Comparison of ENCODE assay signal across 8 mouse cellular contexts in genomic region chr3:96593790-96594560, GRCm38 (mm10). TPM values are rescaled to one million over a fixed set of nuclear protein-coding genes. Genes with fewer than 3 reads are reported as not detected.
DNase-seq lines count a peak whose midpoint lies in the region; ATAC-seq and TF ChIP-seq lines count a peak whose summit lies in the region.

Polr3gl (minus strand) TSS chr3:96594181.

- H3K4me3 ChIP-seq in ES-E14 (ENCODE audit: insufficient read depth in 1 of 2, low read depth in 1 of 2, low read length in 2 of 2, poor library complexity in 1 of 2, severe bottlenecking in 1 of 2), result peak within 1 kb of the TSS; percentile 84 to 96
- peak within 1 kb of the TSS; percentile 64 for H3K4me3 ChIP-seq in forebrain, embryonic 16.5 days (replicated peaks; ENCODE audit: low read length)
- H3K4me3 ChIP-seq in lung, embryonic 15.5 days, result peak within 1 kb of the TSS; percentile 70

- peak; percentile 88 for ATAC-seq in forebrain, embryonic 16.5 days
- ATAC-seq in lung, embryonic 15.5 days (ENCODE audit: borderline replicate concordance, extremely low read depth, low FRiP score, low TSS enrichment), result peak; percentile 89

- WGBS in forebrain, embryonic 16.5 days, result under 1% methylated on average over 38 of the region's 38 CpGs
- WGBS in lung, embryonic 15.5 days, result under 1% methylated on average over 38 of the region's 38 CpGs

- H3K4me1 ChIP-seq in ES-E14 (ENCODE audit: control insufficient read depth in 2 of 2, insufficient read depth in 2 of 2, low read length in 2 of 2, poor library complexity in 1 of 2), result peaks cover 13 to 18% of the 10 kb centered on the region in 2 experiments
- H3K4me1 ChIP-seq in forebrain, embryonic 16.5 days (replicated peaks; ENCODE audit: control insufficient read depth, insufficient read depth, low read length), result peaks cover 44% of the 10 kb centered on the region
- H3K4me1 ChIP-seq in lung, embryonic 15.5 days, result peaks cover 40% of the 10 kb centered on the region

- DNase-seq in ES-E14 (ENCODE audit: low read depth, low spot score), result peak; percentile 96
- DNase-seq in cerebellum, adult 11-12 months, result peak; percentile 96
- DNase-seq in heart, postnatal 36 days, result peak; percentile 93 to 96
- peak; percentile 92 to 93 for DNase-seq in layer of hippocampus, adult 8-10 months (ENCODE audit: low spot score in 2 of 2)
- peak; percentile 88 for DNase-seq in ovary, adult 18-20 months (ENCODE audit: low spot score)
- peak; percentile 94 for DNase-seq in thymus, postnatal 0 days (ENCODE audit: low spot score)

- intact Hi-C loops in heart, postnatal 36 days (cut with DNase I), result no loop called here

- H3K9ac ChIP-seq in ES-E14 (ENCODE audit: insufficient read depth, low read depth, low read length, poor library complexity, severe bottlenecking), result peak within 1 kb of the TSS; percentile 82
- peak within 1 kb of the TSS; percentile 70 for H3K9ac ChIP-seq in forebrain, embryonic 16.5 days (replicated peaks; ENCODE audit: low read depth, low read length)
- H3K9ac ChIP-seq in lung, embryonic 15.5 days, result peak within 1 kb of the TSS; percentile 71

- H3K36me3 ChIP-seq in ES-E14 (ENCODE audit: control insufficient read depth, insufficient read depth, low read length, poor library complexity, severe bottlenecking), result no peaks in the 10 kb centered on the region
- H3K36me3 ChIP-seq in forebrain, embryonic 16.5 days (ENCODE audit: control insufficient read depth, insufficient read depth), result no peaks in the 10 kb centered on the region
- no peaks in the 10 kb centered on the region for H3K36me3 ChIP-seq in lung, embryonic 15.5 days

- no peaks in the 10 kb centered on the region for H3K9me3 ChIP-seq in ES-E14 (ENCODE audit: control insufficient read depth, insufficient read depth, low read depth, low read length)
- H3K9me3 ChIP-seq in forebrain, embryonic 16.5 days (ENCODE audit: control insufficient read depth, low read length), result no peaks in the 10 kb centered on the region
- no peaks in the 10 kb centered on the region for H3K9me3 ChIP-seq in lung, embryonic 15.5 days

- in situ Hi-C loops in ES-E14 (cut with MboI; ENCODE audit: low sequenced_read_pairs in 2 of 2, unreplicated experiment in 2 of 2), result no loop called here

- H3K27me3 ChIP-seq in forebrain, embryonic 16.5 days (replicated peaks; ENCODE audit: control insufficient read depth, insufficient read depth, low read length), result no peaks in the 10 kb centered on the region
- peaks cover 39% of the 10 kb centered on the region for H3K27me3 ChIP-seq in lung, embryonic 15.5 days

- H3K27ac ChIP-seq in ES-E14 (ENCODE audit: insufficient read depth, low read depth, low read length, poor library complexity, severe bottlenecking), result peak within 1 kb of the TSS; percentile 67; the same call in 1 of the 2 replicates
- H3K27ac ChIP-seq in forebrain, embryonic 16.5 days (ENCODE audit: low read length), result peak within 1 kb of the TSS; percentile 75
- H3K27ac ChIP-seq in lung, embryonic 15.5 days, result peak within 1 kb of the TSS; percentile 83

- peak within 1 kb of the TSS; percentile 72 for H3K4me2 ChIP-seq in forebrain, embryonic 16.5 days (ENCODE audit: low read length)
- H3K4me2 ChIP-seq in lung, embryonic 15.5 days, result peak within 1 kb of the TSS; percentile 66

TF ChIP-seq in ES-E14, 5 proteins besides CTCF, POLR2A, EP300 and RAD21:
- TF ChIP-seq ZNF384 (IDR thresholded peaks at IDR 0.05; ENCODE audit: low read depth, low read length) (no peak), HCFC1 (IDR thresholded peaks at IDR 0.05; ENCODE audit: borderline replicate concordance, insufficient read depth, low read length) (no peak), CHD2 (IDR thresholded peaks at IDR 0.05; ENCODE audit: low read depth, low read length) (no peak; the same call in 1 of the 2 replicates), ZC3H11A (IDR thresholded peaks at IDR 0.05; ENCODE audit: borderline replicate concordance, low read depth, low read length) (no peak), MAFK (IDR thresholded peaks at IDR 0.05; ENCODE audit: insufficient read depth, low read depth, low read length) (no peak)

RNA-seq across cellular contexts. Expression of gene Polr3gl, which starts in this region (rescaled TPM):
- 5.7 and 8.1 TPM in 2 replicates for total RNA-seq in ES-E14 (2012; rRNA removed)
- polyA plus RNA-seq in forebrain, embryonic 16.5 days (2015; fragmentation: Nextera tagmentation; extraction: Ambion mirVana), result 38.7 and 43.1 TPM in 2 replicates
- 10 to 100 TPM; 30.3 to 33.0 TPM for total RNA-seq in heart, postnatal 36 days (2021)
- 10 to 100 TPM; 30.1 to 38.6 (median 32.5) TPM for total RNA-seq in layer of hippocampus, adult 8-10 months (2022)
- polyA plus RNA-seq in lung, embryonic 15.5 days (2015; fragmentation: Nextera tagmentation; extraction: Ambion mirVana), result 38.3 and 39.8 TPM in 2 replicates
- polyA plus RNA-seq in thymus, postnatal 0 days (2015; fragmentation: Nextera tagmentation; extraction: Ambion mirVana), result 25.8 and 28.8 TPM in 2 replicates

Comparison
In these comparisons a context has a peak if more than half of its experiments do, and no peak if none do; other contexts are left out.
1. Peak in every context shown above with its lines: DNase-seq, ATAC-seq, H3K4me3 ChIP-seq and H3K27ac ChIP-seq.